Mouse (Mus musculus) heart, adult 8-10 months (tissue): Measurements from ENCODE around the gene Oog3. TPM values are rescaled to one million over a fixed set of nuclear protein-coding genes. Genes with fewer than 3 reads are reported as not detected.

Source experiments
- DNase-seq: peaks from one replicate; pipeline ENCODE4 v3.0.0; 2022; ENCODE audit warnings: low spot score
- total RNA-seq, 4 experiments: library from RNA; stranded (reverse); gene quantifications; 2 replicates each; pipeline ENCODE4 v1.2.4; 2022

Oog3 gene
- not detected for total RNA-seq

- DNase-seq = no peak
Observed at GRCm38 (mm10) chr4:144162563-144162962, at the start of gene Oog3. TSS of gene Oog3 (minus strand) at chr4:144162663.

- no peak for DNase-seq
Observed at GRCm38 (mm10) chr4:144190419-144190818, 28.0 kb upstream of the Oog3 start, which contains the start of gene Oog2. TSS of gene Oog2 (plus strand) at chr4:144190719.

Other genes with a start within 250 kb of the Oog3 start
- not detected for gene Pramef25, start 211.6 kb downstream of the Oog3 start, total RNA-seq
- not detected for gene Gm13101, start 195.7 kb downstream of the Oog3 start, total RNA-seq
- not detected for gene Pramef17, start 168.3 kb downstream of the Oog3 start, total RNA-seq
- not detected for gene Pramel4, start 103.5 kb downstream of the Oog3 start, total RNA-seq
- gene Gm13102, start 56.2 kb downstream of the Oog3 start, total RNA-seq = not detected
- not detected for gene Oog2, start 28.1 kb upstream of the Oog3 start, total RNA-seq
- not detected for gene C87977, start 50.7 kb upstream of the Oog3 start, total RNA-seq
- not detected for gene Pramel5, start 117.8 kb upstream of the Oog3 start, total RNA-seq
- gene Gm13128, start 167.6 kb upstream of the Oog3 start, total RNA-seq = not detected
- gene Gm13119, start 195.3 kb upstream of the Oog3 start, total RNA-seq = not detected
- not detected for gene Pramef20, start 215.3 kb upstream of the Oog3 start, total RNA-seq
- gene Pramef12, start 245.8 kb upstream of the Oog3 start, total RNA-seq = not detected